Mouse (Mus musculus): ENCODE results near the gene Rpa1.
"Not testable (repeated sequence)": the region's sequence is repeated elsewhere in the genome, so short reads cannot be mapped to it uniquely, and the experiment has no call there.

The Rpa1 gene

DNA sequence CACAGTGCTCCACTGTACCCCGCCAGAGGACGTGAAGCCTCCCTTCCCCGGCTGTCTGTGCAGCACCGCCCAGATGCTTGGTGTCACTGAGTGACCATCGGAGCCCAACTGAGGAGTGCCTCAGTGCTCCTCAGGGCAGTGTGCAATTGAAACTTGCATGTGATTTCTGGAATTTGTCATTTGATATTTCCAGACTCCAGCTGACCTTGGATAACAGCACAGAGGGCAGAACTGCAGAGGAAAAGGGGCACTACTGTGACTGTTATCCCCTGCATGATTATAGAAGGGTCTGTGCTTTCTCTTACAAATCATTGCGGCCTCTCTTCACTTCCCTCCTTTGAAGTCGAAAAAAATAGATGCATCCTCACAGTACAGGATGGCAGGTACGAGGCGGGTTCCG is 60.2 kb downstream of the Rpa1 start:
- DNase-seq (ENCODE audit: low spot score in 2 of 2): no peak

GRCm38 (mm10) chr11:75286868-75287267 is 61.3 kb downstream of the Rpa1 start:
- DNase-seq (ENCODE audit: low spot score in 2 of 2): no peak

DNA sequence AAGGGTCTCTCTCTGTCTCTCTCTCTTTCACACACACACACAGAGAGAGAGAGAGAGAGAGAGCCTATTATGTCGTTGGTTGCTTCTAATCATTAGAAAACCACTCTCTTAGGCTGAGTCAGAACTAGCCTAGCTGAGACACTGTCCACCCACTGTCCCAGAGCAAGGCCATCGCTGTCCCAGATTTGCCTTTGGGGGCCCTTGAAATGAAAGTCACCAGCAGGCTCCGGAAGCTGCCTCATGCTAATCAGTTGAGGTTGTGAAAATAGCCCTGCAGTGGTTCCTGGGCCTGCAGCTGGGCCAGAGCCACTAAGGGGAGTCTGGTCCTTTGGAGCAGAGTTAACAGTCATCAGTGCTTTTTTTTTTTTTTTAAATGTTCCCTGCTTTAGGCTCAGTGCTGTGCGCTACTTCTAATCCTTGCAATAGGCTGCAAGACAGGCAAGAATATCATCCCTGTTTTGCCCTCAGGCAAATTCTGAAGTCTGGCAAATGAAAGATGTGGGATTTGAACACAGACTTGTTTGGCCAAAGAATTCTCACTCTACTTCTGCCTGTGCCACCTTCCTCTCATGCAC is 62.1 kb downstream of the Rpa1 start:
- DNase-seq (ENCODE audit: low spot score in 2 of 2): no peak

- DNase-seq (ENCODE audit: low spot score in 2 of 2): not testable (repeated sequence)
Observed at GRCm38 (mm10) chr11:75283784-75284183, 64.3 kb downstream of the Rpa1 start.

DNA sequence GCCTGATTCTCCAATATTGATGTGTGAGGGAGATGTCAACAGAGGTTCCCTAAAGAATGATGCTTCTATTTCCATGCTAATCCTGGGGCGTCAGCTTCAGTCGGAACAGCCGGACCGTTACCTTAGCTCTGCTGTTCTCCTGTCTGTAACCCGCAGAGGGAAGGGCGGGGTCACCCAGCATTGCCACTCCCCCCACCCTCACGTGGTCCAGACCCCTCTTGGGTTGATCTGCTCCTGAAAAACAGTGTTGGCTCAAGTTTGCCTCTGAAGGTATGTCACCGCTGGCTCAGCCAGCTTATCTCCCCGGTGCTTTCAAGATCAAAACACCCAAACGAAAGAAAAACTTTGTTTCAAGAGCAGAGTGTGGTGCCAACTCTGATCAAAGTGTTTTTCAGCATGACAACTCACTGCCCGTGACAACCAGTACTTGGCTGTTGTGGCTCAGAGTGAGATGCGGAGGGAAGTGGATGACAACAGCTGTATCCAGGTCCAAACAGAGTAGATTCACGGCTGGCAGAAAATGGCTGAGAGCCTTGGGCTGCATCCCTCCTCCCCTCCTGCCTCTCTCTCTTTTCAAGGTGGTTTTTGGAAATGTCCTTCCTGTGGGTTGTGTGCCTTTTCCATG is 65.5 kb downstream of the Rpa1 start:
- DNase-seq (ENCODE audit: low spot score in 2 of 2): no peak

GRCm38 (mm10) chr11:75281380-75282256 is 66.5 kb downstream of the Rpa1 start:
- no peak for DNase-seq (ENCODE audit: low spot score in 2 of 2)

DNA sequence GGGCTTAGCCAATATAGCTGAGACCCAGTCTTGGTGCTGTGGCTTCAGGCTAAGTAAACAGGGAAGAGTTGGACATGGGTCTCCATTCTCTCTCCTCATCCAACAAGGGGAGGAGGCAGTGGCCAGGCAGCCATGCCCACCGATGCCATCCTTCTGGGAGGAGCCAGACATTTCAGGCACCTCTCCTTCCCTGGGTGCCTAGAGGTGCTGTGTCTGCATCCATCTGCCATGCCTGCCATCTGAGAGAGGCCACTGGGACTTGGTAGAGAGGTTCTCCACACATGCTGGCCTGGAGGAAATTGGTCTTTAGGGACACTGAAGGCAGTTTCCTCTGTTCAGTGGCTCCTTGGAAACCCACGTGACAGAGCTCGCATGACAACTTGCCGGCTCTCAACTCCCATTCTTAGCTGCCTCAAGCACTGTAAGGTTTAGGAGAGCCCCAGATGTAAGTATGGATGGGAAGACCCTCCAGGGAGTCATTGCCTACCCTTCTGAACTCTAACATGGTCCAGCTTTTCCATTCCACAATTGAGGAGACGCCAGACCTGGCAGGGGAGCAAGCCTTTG is 67.6 kb downstream of the Rpa1 start:
- no peak for DNase-seq (ENCODE audit: low spot score in 2 of 2)

GRCm38 (mm10) chr11:75280066-75280410 is 68.1 kb downstream of the Rpa1 start:
- no peak for DNase-seq (ENCODE audit: low spot score in 2 of 2)

DNA sequence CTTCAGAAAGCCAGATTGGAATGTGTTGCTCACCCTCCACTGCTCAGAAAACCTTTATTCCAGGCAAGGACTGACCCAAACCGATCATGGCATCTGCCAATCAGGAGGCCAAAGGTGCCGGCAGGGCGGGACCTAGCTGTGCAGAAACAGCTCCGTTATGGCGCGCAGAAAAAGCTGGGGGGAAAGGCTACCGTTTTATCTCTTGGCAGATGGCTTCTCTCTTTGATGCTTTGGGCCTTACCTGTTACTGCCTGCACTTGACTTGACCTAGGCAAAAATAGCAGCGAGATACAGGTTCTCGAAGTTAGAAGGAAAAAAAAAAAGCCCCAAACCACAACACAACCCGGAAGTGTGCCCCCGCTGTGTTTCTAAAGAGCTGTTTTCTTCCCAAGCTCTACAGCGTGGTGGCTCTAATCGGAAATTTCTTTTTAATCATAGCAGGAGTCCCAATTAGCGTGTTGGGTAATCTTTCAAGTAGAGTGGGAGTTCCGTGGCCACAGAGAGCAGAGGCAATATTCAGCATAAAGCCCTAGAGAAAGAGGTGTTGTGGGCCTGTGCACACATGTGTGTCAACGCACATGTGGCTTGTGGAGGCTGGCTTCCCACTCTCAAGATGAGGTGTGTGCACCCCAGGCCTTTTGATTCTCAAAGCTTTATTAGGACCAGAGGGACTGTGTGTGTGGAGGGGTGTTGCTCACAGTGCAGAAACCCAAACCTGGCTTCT is 68.6 kb downstream of the Rpa1 start:
- DNase-seq (ENCODE audit: low spot score in 2 of 2): no peak

- no peak for DNase-seq (ENCODE audit: low spot score in 2 of 2)
Observed at GRCm38 (mm10) chr11:75279013-75279341, 69.1 kb downstream of the Rpa1 start.

- no peak for DNase-seq (ENCODE audit: low spot score in 2 of 2)
Observed at GRCm38 (mm10) chr11:75278115-75278514, 70.0 kb downstream of the Rpa1 start.

GRCm38 (mm10) chr11:75275035-75275434 is 73.1 kb downstream of the Rpa1 start:
- DNase-seq (ENCODE audit: low spot score in 2 of 2): no peak

DNA sequence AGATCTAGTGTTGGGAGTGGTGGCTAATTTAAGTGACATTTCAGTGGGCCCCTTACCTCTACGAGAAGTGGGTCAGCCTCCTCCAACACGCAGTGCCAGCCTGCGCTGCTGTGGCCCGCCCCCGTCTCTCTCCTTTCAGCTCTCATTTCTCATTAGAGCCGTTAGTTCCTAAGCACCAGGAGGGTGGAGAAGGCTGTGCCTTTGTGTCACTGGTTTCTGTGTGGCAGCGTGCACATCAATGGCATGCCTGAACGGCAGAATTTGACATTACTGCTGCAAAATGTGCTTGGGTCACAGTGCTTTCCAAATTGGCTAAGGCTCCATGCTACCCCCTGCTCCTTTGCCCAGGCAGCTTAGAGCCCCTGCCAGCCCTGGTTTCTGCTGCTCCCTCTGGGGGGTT is 74.7 kb downstream of the Rpa1 start:
- no peak for DNase-seq (ENCODE audit: low spot score in 2 of 2)

DNA sequence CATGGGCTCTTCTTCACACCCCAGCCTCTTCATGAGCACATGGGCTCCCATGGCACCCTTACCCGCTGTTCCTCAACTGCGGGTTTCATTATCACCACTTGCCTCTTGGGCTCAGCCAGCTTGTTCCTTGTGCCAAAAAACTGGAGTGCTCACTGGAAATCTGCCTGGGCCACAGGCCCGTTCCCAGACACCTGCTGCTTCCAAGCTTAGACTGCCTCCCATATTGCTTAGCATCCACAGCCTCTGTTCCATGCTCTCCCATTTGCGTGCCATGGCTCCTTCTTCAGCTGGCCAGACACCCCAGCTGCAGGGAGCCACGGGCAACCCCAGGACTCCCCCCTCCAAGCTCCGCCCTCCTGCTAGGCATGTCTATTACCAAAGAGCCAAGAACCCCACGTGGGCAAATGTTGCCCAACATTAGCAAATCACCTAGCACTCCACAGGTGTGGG is 77.1 kb downstream of the Rpa1 start:
- DNase-seq (ENCODE audit: low spot score in 2 of 2): peak in 1 of 2 experiments; percentile 61

DNA sequence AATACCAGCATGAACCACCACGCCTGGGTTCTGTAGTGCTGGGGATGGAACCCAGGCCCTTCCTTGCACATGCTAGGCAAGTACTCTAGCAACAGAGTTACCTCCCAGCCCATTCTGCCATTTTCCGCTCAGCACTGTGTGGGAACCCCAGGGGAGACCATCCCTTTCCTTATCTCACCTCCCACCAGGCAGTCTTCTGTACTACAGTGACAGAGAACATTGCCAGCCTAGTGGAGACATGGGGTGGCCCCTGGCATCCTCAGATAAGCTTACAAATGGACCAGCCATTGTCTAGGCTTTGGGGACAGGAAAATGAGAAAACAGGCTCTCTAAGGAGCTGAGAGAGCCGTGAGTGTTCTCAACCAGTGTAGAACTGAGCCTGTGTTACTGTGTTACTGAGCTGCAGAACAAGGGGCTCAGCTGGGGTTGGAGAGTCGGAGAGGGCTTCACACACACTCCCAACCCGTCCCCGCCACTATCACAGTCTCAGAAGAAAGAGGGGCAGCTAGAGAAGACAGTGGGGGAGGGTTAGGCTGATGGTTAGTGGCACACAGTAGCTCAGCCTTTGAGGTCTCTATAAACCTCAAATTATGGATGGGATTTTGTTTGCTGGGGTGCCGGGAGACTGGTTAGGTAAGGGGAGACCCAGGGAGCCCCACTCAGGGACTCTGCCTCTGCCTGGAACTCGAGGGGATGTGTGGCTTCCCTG is 77.7 kb downstream of the Rpa1 start:
- no peak for DNase-seq (ENCODE audit: low spot score in 2 of 2)

- DNase-seq (ENCODE audit: low spot score in 2 of 2): no peak
Observed at GRCm38 (mm10) chr11:75269213-75269612, 78.9 kb downstream of the Rpa1 start.

DNA sequence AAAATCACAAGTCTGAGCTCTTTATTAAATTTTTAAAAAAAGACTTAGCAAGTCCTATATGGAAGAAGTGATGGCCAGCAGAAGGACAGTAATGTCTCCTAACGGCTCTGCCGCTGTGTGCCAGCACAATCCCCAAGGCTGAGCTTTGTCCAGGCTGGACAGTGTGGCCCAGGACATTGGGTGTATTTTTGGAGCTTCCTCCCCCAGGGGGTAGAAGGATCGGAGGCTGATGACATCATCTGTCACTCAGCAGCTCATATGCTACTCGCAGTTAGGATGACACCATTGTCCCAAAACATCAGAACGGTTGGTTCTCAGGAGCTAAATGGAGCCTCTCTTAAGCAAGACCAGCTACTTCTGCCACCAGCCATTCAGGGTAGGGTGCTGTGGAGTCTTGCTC is 79.6 kb downstream of the Rpa1 start:
- no peak for DNase-seq (ENCODE audit: low spot score in 2 of 2)

DNA sequence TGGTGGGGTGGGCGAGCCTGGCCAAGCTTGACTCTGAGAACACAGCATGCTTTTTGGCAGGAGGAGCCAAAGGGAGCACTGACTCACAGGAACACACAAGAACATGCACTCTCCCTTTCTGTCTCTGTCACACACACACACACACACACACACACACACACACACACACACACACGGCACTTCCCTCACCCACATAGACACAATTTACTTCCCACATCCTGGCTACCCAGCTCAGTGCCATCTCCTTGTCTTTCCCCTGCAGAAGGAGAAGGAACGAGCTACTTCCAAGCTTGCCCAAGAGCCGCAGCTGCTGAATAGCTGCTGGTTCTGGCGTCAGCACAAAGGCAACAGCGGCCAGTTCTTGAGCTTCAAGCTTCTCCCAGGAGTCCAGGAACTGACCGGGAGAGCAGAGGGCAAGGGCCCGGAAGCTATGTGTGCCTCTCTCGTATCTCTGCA is 80.3 kb downstream of the Rpa1 start:
- DNase-seq (ENCODE audit: low spot score in 2 of 2): peak in 1 of 2 experiments; percentile 59

DNA sequence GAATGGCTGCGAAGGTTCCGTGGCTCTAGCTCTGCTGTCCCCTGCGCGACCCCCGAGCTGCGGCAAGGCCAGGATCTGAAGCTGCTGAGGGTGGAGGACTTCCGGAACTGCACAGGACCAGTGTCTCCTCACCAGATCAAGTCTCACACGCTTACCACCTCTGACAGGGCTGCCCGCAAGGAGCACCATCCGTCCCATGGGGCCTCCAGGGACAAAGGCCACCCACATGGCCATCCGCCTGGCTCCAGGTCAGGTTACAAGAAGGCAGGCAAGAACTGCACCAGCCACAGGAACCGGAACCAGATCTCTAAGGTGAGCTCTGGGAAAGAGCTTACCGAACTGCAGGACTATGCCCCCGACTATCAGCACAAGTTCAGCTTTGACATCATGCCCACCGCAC is 82.6 kb downstream of the Rpa1 start:
- no peak for DNase-seq (ENCODE audit: low spot score in 2 of 2)

DNA sequence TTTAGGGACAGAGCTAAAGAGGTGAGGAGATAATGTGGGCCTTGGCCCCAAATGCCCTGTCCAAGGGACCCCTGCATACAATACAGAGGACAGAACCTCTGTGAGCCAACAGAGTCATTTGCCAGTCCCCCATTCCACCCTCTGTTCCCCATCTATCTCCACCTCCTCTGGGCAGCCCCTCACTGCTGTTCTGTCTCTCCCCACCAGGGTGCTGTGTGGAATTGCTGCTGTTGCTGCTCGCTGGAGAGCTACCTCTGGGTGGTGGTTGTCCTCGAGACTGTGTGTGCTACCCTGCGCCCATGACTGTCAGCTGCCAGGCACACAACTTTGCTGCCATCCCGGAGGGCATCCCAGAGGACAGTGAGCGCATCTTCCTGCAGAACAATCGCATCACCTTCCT is 83.6 kb downstream of the Rpa1 start:
- DNase-seq (ENCODE audit: low spot score in 2 of 2): no peak

DNA sequence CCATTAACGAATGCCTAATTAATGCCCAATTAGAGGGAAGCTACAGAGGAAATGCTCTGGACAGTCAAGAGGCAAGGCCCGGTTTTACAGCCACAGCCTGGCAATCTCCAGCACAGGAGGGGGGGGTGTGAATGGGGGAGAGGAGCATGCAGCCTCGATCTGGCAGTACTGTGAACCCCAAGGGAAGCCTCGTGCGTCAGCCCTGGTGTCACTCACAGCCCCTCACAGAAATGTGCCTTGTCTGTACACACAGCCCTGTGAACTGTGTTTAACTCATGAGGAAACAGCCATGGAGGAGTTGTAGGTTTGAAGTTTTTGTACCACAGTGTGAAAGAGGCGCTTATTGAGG is 84.2 kb downstream of the Rpa1 start:
- DNase-seq (ENCODE audit: low spot score in 2 of 2): no peak
